Mouse (Mus musculus): ENCODE data around the gene F830045P16Rik.
"Not testable (repeated sequence)": the region's sequence is repeated elsewhere in the genome, so short reads cannot be mapped to it uniquely, and the experiment has no call there.

Gene F830045P16Rik

GRCm38 (mm10) chr2:129544919-129545318 lies 8.5 kb upstream of the F830045P16Rik start:
- DNase-seq (ENCODE audit: low read depth), result no peak

GRCm38 (mm10) chr2:129544448-129544847 lies 8.0 kb upstream of the F830045P16Rik start:
- DNase-seq (ENCODE audit: low read depth), result no peak

DNA sequence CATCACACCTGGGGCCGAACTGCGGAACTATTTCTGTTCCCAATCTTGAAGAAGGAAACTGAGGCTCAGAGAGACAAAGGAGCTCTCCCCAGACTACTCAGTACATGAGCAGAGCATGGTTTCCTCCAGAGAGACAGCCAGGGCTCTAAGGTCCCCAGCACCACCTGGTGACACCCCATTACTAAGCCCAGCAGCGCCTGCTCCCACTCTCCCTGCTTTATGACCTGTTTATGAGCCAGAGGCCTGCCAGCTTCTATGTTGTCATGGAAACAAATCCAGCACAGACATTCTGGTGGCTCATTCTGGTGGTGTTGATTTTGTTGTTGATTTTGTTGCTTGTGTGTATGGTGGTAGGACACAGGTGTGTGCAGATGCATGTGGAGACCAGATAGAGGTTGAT lies 3.6 kb upstream of the F830045P16Rik start:
- no peak for DNase-seq (ENCODE audit: low read depth)

DNA sequence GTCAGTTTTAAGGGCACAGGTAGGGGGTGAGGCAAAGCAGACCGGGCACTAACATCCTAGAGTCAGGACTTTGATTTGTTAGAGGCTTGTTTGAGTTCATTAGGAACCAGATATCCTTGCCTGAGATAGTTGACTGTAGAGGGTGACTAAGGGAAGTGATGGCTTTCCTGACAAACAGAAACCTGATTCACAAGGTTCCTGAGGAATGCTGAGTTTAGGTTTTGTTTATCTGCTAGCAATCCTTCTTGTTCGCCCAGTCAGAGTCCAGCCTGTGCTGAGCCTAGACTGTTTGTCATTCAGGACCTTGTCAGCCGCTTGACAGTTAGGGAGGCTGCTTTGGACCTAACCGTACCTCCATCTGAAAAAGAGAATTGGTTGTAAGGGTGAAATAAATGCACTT lies 2.8 kb upstream of the F830045P16Rik start:
- no peak for DNase-seq (ENCODE audit: low read depth)

DNA sequence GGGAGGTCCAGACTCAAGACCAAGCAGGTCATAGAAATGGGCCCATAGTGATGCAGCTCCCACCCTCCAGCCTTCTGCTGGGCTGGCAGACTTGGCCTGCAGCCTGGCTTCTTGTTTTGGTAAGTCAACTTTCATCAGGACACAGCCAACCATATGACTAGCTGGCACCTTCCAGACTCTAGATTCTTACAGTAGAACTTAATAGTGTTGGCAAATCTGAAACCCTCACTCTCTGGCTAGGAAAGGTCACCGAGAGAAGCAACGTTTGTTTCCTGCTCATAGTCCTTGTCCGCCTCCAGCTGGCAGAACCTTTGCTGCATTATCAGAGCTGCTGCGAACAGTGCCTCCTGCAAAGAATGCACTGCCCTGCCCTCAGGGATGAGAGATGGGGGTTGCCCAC lies 1.5 kb upstream of the F830045P16Rik start:
- DNase-seq (ENCODE audit: low read depth), result no peak

GRCm38 (mm10) chr2:129537360-129537759 lies 958 bp upstream of the F830045P16Rik start:
- DNase-seq (ENCODE audit: low read depth), result no peak

GRCm38 (mm10) chr2:129536926-129537325 lies 524 bp upstream of the F830045P16Rik start:
- no peak for DNase-seq (ENCODE audit: low read depth)

DNA sequence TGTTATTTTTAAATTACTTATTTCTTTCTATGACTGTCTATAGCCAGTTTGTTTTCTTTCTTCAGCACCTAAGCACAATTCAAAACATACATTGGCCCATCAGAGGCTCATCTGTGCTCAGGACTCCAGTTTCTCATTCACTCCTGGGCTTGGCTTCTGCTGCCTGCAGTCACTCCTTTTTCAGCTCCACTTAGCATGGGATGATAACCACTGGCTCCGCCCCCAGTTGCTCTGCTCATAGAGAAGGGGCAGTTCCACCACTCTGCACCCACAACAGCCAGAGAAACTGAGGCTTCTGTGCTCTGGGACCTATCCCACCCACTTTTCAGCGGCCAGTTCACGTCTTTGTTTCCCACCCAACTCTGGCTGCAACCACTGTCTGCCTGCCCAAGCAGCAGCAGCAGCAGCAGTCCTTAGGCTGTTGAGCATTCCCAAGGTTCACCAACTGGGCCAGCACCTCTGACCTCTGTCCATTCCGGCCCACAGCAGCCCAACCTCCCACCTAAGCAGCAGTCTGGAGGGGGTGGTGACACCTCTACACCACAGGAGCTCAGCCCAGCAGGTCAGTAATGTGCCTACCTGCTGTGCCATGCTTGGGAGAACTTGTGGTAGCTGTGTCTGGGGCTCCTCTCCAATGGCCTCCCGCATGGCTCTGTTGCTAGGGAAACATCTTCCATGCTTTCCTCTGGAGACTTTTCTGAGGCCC lies 1.4 kb downstream of the F830045P16Rik start:
- DNase-seq (ENCODE audit: low read depth), result no peak

GRCm38 (mm10) chr2:129531890-129532289 lies 4.5 kb downstream of the F830045P16Rik start:
- no peak for DNase-seq (ENCODE audit: low read depth)

- no peak for DNase-seq (ENCODE audit: low read depth)
Observed at GRCm38 (mm10) chr2:129531102-129531501, 5.3 kb downstream of the F830045P16Rik start.

DNA sequence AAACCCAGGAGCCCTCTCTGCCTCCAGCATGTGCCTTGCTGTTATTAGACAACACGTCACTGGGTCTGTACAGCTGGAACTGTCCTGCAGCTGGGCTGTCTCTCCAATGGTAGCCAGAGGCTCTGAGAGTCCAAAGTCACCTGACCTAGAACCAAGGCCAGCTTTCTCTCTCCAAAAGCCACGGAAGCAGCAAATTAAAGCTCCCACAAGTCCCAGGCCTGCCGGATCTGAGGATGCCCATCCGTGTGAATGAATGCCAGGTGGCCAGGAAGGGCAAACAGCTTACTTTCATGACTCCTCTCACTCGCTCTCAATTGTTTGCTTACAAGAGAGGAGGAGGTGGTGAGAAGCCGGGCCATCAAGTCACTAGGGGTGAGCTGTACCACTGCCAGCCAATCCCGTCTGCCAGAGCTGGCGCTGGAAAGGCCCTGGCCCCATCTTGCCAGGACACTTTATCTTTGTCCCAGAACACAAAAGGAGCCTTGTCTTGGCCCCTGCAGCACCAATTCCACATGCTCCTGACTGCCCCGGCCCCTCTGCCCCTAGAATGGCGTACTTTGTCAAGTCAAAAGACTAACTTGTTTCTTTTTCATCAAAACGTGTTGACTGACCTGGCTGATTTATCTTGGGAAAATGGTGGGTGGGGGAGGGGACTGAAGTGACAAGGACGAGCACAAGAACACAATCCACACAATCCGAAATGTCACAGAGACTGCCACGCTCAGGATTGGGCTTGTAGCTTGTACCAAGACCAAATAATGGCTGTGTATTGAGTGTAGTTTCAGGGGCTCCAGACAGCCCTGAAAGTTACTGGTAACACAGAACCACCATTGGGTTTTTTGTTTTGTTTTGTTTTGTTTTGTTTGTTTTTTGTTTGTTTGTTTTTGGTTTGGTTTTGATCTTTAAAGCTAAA lies 6.8 kb downstream of the F830045P16Rik start:
- no peak for DNase-seq (ENCODE audit: low read depth)

DNA sequence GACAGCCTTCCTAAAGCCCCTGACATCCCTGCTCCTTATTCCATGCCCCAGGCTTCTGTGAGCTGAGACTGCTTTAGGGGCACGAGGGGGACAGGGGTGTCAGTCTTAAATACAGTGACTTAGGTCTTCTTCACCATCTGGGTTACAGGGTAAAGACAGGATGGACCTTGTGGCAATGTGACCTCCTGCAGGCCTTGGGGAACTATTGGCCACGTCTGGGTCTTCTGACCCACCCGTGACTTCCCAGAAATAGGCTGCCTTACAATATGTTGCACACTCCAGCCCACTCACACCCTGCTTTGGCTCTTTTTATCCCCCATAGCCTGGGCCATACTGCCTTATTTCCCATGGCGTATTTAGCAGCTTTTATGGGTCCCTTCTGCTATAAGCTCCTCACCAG lies 8.5 kb downstream of the F830045P16Rik start:
- no peak for DNase-seq (ENCODE audit: low read depth)

- no peak for DNase-seq (ENCODE audit: low read depth)
Observed at GRCm38 (mm10) chr2:129526322-129526721, 10.1 kb downstream of the F830045P16Rik start.

- DNase-seq (ENCODE audit: low read depth), result no peak
Observed at GRCm38 (mm10) chr2:129525644-129526043, 10.8 kb downstream of the F830045P16Rik start.

DNA sequence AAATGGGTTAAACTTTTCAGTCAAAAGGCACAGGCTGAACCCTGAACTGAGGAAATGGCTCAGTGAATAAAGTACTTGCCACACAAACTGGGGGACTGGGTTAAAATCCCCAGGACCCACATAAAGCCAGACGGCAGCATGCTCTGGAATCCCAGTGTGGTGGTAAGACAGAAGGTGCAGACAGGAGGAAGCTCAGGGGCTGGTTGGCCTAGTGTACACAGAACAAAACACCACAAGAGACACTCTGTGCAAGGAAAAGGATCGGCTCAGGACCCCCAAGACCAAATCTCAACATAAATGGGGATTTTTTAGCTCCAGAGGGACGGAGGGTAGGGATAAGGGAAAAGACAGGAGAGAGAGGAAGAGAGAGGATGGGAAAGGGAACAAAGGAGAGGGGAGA lies 17.9 kb downstream of the F830045P16Rik start:
- DNase-seq (ENCODE audit: low read depth), result no peak

- no peak for DNase-seq (ENCODE audit: low read depth)
Observed at GRCm38 (mm10) chr2:129514923-129515920, 21.2 kb downstream of the F830045P16Rik start.

GRCm38 (mm10) chr2:129514401-129514667 lies 22.1 kb downstream of the F830045P16Rik start:
- DNase-seq (ENCODE audit: low read depth), result no peak

DNA sequence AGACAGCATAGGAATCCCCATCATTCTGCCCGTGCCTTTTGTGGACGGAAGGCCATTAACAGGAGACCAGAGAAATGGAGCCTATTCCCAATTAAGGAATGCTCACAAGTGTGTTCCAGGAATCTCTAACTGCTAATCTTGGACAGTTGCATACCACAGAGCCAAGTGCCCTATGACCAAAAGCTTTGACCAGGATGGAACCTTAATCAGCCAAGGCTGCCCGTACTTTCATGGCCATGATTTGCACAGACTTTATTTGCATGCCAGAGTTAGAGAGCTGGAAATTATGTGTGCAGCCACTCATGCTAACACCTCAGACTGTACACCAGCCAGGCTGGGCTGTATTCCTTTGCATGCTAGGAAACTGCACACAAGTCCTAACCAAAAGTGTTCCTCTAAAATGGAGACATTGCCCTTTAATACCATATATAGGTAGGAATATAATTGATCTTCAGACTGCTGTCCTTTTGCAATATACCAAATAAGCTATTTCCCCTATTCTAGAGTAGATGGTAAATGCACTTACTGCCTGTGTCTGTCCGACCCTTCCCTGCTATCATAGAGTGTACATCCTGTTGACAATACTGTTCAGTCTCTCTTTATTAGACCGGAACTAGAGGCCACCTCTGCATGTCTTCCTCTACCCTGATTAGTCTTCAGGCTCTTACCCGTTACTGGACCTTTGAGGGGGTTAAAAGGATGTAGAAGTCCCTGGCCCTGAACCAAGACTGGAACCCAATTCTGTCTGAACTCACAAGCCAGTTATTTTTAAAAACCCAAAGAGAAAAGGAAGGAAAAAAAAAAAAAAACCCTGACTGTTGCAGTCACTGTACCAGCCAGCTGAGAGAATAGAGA lies 22.6 kb downstream of the F830045P16Rik start:
- no peak for DNase-seq (ENCODE audit: low read depth)

GRCm38 (mm10) chr2:129512147-129512546 lies 24.3 kb downstream of the F830045P16Rik start:
- DNase-seq (ENCODE audit: low read depth), result not testable (repeated sequence)

GRCm38 (mm10) chr2:129502641-129503040 lies 33.8 kb downstream of the F830045P16Rik start:
- DNase-seq (ENCODE audit: low read depth), result no peak

Data from induced T-regulatory cell, adult 2 months (primary cell).